Mouse (Mus musculus) myocyte (in vitro differentiated cells): ENCODE results near the gene Adgrl1.

Experiments
- CEBPB ChIP-seq: IDR thresholded peaks from 2 replicates; pipeline ENCODE4 v1.6.1; 2011; ENCODE audit warnings: mild to moderate bottlenecking, moderate library complexity; ENCODE audit not compliant: poor library complexity, insufficient read depth, severe bottlenecking
- E2F4 ChIP-seq: IDR thresholded peaks from one replicate; pipeline ENCODE4 v1.6.1; 2011; ENCODE audit warnings: mild to moderate bottlenecking, control low read depth, moderate library complexity; ENCODE audit not compliant: insufficient read depth
- MAX ChIP-seq: IDR thresholded peaks from one replicate; pipeline ENCODE4 v1.6.1; 2011; ENCODE audit warnings: low read depth, mild to moderate bottlenecking, control low read depth
- MYOD1 ChIP-seq, 3 experiments: IDR thresholded peaks; one replicate each; pipeline ENCODE4 v1.6.1; 2011; ENCODE audit warnings: control low read depth in 2 of 3, low read depth in 2 of 3, mild to moderate bottlenecking in 2 of 3, moderate library complexity in 1 of 3; ENCODE audit not compliant: insufficient read length in 2 of 3, control insufficient read depth in 1 of 3
- MYOG ChIP-seq, 3 experiments: IDR thresholded peaks; one replicate each; pipeline ENCODE4 v1.6.1; 2011; ENCODE audit warnings: control low read depth in 2 of 3, low read depth in 2 of 3, mild to moderate bottlenecking in 2 of 3; ENCODE audit not compliant: insufficient read length in 2 of 3, control insufficient read depth in 1 of 3, insufficient read depth in 1 of 3
- POLR2A ChIP-seq: IDR thresholded peaks from one replicate; pipeline ENCODE4 v1.6.1; 2011; ENCODE audit warnings: low read depth, mild to moderate bottlenecking, control low read depth, moderate library complexity; ENCODE audit not compliant: insufficient read length
- POLR2AphosphoS2 ChIP-seq: IDR thresholded peaks from one replicate; pipeline ENCODE4 v1.6.1; 2011; ENCODE audit warnings: low read depth, control low read depth; ENCODE audit not compliant: insufficient read length
- TCF12 ChIP-seq: IDR thresholded peaks from one replicate; pipeline ENCODE4 v1.6.1; 2011; ENCODE audit warnings: mild to moderate bottlenecking, control low read depth; ENCODE audit not compliant: poor library complexity, insufficient read depth, severe bottlenecking
- TCF3 ChIP-seq: IDR thresholded peaks from one replicate; pipeline ENCODE4 v1.6.1; 2011; ENCODE audit warnings: low read depth, control low read depth; ENCODE audit not compliant: insufficient read length
- USF1 ChIP-seq: IDR thresholded peaks from one replicate; pipeline ENCODE4 v1.6.1; 2011; ENCODE audit warnings: low read depth, mild to moderate bottlenecking, control low read depth, moderate library complexity

DNA sequence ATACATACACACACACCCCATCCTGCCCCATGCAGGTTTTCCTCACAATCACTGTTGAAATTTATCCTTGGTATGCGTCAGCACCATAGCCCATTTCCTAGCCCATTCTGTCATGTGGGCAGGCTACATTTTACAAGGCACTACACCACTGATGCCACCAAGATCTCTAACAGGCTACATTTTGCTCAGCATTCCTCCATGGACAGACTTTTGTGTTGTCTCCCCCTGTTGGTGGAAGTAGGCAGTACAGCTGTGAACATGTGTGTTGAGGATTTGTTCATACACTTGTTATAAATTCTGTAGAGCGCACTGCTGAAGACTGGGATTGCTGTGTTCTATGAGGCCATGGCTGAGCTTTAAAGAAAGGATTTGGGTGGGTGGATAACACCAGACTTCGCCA, 21.7 kb downstream of the Adgrl1 start:
- TF ChIP-seq TCF12, result no peak
- TF ChIP-seq POLR2A, result no peak
- no peak for TF ChIP-seq MYOG (IDR thresholded peaks at IDR 0.05; ENCODE audit: control insufficient read depth in 1 of 3, insufficient read depth in 1 of 3, insufficient read length in 2 of 3, low read depth in 2 of 3)
- TF ChIP-seq MAX, result no peak
- no peak for TF ChIP-seq E2F4
- no peak for TF ChIP-seq MYOD1 (IDR thresholded peaks at IDR 0.05; ENCODE audit: control insufficient read depth in 1 of 3, insufficient read length in 2 of 3, low read depth in 2 of 3)
- no peak for TF ChIP-seq USF1
- no peak for TF ChIP-seq TCF3
- TF ChIP-seq CEBPB, result no peak
- no peak for TF ChIP-seq POLR2AphosphoS2
